Mouse (Mus musculus) A20 (cell line): ENCODE results near the gene Pmpca.

ENCODE experiments used
- DNase-seq: peaks from one replicate; pipeline ENCODE4 v3.0.0-alpha.2; 2011; ENCODE audit warnings: low read depth, low spot score

Gene Pmpca

DNA sequence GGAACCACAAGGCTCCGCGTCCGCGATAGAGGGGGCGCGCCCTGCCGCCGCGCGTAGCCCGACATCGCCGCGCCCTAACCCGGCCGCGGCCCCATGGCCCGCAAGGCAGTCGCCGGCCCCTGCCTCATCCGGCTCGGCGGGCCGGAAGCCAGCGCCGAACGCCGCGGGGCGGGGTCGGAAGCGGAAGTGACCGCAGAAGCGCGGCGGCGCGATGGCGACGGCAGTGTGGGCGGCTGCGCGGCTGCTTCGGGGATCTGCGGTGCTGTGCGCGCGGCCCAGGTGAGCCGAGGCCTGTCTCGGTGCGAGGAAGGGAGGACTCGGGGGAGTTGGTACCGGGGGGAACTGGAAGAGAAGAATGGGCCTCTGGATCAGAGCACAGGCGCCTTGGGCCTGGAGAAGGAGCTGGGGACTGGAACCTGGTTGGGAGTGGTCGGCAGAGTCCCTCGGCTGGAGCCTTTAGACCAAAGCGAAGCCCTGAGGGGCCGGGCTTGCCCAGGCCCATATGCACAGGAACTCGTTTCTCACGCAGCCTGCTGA lies at the start of gene Pmpca, which contains the start of gene Entr1:
Pmpca (plus strand) TSS at position 186 of the 537 bp plus-strand sequence.
Entr1 (minus strand) TSS at position 163 of the 537 bp plus-strand sequence.
- DNase-seq: peak; percentile 88

DNA sequence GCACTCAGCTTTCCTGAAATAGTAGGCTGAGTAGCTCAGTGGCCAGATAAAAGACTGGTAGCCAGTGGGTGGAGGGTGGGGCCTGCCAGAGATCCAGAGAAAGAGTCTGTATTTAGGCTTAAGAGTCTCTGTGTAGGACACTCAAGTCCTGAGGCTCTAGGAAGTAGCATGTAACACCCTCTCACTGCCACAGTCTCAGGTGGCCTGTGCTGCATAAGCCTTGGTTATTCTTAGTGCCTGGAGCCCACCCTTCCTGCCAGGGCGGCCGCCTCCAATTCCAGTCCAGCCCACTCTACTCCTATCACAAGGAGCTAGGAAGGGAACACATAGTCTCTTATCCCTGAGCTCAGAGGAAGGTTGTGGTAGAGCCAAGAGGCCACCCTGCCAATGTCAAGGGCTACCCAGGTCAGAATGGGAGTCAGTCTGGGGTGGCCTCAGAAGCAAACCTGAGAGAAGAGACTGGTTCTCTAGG lies 47.6 kb upstream of the Pmpca start:
- DNase-seq: no peak

DNA sequence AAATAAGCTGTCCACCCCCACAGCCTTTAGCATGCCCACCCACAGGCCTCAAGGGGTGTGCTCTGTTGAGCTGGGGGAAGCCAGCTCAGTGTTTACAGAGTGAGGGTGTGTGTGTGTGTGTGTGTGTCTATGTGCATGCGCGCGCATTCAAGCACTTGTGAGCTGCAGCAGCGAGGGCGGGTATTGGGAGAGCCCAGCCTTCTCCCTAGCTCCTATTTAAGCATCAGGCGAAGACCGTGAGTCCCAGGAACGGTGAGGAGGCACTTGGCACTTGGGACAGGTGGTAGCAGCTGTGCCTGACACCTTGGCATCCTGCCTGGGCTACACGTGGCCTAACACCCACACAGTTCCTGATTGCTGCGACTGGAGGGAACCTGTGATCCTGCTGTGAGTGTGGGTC lies 47.1 kb upstream of the Pmpca start:
- no peak for DNase-seq

DNA sequence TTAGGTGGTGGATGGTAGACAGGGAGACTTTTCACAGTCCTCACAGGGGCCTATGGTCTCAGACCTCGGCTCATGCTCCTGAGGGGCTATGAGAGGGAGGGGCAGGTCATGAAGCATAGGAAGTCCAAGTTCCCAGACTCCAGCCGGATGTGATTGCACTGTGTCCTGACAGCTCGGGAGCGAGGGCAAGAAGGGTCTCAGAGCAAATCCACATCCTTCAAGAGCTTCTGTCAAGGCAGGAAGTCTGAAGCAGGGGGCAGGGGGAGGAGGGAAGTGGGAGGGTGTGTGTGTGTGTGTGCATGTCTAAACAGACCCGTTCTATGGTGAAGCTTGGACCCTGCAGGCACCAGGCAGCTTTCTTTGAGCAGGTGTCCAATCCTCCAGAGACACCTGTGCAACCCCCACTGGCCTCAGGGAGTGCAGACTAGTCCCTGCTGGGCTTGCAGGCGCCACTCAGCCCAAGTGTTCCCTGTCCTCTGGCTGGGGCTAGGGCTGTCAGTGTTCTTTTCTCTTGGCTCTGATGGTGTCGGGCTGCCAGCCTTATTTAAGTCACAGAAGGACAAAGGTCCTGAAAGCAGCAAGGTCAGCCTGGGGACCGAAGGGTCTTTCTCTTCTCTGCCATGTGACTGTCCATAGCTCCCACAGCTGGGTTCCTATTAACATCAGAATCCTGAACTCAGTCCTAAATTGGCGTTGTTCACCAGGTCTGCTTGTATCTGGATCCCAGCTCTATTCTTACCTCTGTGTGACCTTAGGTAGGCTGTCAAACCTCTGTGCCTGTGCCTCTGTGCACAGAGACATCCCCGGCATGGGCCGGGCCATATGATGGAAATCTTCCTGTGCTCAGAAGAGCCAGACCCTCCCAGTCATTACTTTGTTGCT lies 46.3 kb upstream of the Pmpca start:
- DNase-seq: no peak

DNA sequence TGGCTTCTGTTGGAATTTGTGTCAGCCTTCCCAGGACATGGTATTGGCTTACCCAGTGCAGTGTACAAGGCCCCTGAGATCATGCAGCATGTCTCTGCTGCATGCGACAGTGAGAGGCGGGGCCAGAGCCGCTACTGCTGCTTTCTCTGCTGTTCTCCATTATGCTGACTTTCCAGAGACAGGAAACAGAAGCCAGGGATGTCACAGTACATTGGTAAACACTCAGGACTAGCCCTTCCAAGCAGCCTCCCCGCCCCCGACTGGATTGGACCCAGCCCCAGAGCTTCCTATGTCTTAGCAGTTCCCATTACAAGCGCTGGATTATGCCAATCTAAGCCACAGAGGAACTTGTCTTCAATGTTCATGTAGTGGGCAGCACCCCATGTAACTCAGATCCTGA lies 40.9 kb upstream of the Pmpca start:
- DNase-seq: no peak

DNA sequence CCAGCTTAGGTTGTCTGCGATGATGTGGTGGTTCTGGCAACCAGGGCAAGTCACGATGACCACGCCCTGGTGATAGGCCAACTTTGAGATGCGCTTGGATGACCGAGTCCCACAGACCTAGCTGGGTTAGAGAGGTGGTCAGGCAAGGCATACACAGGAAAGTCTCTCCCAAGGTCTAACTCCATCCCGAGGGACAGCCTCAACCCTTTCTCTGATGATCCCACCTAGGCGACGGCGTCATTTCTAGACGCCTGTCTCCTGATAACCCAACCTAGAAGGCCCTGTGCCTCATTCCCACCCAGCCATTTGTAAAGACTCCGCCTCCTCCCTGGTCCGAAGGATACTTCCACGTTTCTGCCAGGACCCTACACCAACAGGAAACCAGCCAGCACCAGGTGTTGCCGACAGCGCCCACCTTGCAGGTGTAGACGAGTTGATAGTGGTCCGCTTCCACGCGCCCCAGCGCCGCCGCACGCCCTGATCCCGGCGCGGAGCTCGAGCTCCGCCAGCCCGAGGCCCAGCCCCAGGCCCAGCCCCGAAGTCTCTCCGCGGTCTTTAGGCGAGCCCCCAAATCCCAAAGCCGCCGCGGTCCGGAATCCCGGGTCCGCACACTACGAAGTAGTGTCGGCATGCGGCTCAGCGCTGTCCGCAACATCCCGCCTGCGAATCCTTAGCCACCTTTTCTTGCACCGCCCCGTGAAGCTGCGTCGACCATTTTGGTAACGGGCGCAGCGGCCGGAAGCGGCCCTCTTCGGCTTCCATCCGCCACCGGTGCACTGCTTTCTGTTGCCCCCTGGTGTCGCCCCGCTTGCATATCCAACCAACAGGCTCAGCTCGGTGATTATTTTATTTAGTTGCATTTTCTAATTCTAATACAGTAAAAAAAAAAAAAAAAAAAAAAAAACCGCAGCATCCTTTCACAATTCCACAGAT lies 37.5 kb upstream of the Pmpca start, which contains the start of gene Dnlz:
Dnlz (minus strand) TSS at position 753 of the 933 bp plus-strand sequence.
- peak; percentile 94 for DNase-seq

DNA sequence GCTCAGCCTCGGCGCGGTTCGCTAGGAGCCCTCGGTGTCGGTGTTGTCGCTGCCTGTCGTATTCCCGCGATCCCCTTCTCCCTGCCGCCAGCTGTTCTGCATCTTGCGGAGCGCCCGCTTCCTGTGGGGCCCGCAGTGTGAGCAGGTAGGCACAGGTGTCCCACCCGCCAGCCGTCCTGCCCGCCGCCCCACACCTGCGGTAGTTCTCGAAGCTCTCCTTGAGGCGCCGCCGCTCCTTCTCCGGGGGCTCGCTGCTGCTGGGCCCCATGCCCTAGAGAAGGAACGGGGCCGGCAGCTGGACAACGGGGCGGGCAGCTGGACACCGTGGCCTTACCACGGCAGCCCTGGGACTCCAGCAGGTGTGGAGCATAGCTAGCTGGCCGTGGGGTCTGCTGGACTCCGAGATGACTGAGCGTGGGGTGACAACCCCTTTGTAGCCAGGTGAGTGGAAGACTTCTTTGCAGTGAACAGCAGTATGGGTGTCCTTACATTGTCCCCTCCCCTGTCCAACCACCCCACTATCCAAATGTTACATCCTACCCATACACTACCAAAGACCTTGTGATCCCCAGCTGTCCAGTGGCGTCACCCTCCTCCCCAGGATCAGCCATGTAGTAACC lies 36.7 kb upstream of the Pmpca start:
- no peak for DNase-seq

DNA sequence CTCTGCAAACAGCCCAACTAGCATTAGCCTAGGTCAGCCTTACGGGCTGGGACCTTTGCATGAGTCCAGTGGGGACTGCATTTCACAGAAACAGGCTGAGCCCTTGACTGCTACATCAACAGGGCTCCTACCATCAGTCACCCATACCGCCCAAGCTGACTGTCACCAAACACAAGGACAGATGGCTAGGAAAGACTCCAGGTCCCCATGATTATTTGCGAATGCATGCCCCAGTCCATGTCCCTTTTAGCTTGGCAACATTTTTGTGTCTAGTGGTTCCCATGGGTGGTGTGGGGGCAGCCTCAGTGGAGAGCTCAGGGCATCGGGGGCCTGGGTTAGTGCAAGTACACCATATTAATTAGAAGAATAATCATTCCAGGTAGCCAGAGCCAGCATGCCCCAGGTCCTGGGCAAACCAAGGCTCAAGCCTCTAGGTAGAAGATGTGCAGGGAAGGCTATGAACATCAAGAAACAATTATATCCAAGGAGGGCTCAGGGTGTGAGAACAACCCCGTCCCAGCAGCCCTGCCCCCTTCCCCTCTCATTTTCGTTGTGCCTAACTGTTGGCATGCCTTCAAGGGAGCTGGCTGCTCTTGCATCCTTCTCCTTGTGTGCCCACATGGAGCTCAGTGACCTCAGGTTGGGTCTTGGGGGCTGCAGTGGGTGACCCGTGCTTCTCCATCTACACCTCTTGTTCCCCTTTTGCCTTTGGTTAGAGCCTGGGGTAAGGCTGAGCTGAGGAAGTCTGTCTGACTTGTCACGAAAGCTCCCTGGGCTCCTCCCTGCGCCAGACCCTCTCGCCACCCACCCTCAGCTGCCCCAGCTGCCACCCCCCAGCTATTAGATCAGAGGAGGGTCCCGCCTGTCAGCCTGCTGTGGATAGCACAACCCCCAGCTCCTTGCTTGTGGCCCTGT lies 35.8 kb upstream of the Pmpca start:
- no peak for DNase-seq

DNA sequence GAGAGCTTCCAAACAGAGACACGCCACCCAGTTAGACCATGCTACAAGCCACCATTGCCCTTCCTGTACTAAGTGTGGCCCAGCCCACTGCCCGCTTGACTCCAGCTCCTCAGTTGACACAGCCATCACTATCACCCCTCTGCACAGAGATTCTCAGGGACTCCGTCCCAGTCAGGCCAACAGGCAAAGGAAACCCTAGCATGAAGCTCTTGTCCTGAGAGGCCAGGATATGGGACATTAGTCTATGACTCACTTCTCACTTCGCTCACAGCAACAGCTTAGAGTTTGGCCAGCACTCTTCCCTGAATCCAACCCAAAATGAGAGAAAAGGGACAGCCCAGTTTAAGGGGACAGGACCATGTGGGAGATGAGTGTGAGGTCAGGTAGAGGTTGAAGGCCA lies 34.7 kb upstream of the Pmpca start:
- DNase-seq: no peak

DNA sequence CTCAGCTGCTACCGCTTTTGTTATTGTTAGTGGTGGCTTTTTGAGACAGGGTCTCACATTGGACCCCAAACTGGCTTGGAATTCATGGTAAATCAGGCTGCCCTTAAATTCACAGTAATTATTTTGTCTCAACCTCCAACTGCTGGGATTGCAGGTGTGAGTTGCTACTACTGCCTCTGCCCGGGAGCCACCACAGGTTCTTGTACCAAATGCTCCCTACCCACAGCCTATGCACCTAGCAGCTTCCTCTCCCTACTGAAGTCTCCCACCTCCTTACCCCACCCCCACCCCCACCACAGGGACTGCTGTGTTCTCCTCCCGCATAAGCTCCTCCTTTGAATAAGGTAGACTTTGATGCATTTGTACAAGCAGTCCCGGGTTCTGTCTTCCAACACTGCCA lies 32.9 kb upstream of the Pmpca start:
- DNase-seq: no peak

DNA sequence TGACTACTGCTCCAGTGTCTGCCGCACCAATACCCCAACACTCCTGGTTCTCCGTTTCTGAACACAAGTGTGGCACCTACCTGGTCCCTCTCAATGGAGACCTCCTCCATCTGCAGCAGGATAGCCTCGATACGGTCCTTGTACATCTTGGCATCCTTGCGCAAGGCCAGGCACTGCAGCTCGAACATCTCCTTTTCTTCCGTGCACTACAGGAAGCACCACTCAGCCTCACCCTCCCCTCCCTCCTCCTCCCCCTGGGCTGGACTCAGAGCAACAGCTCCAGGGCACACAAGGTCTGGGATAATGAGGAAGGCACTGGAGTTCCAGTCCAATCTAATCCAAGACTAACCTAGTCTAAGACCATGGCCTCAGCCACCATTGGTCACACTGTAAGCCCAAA lies 32.5 kb upstream of the Pmpca start:
- DNase-seq: no peak

DNA sequence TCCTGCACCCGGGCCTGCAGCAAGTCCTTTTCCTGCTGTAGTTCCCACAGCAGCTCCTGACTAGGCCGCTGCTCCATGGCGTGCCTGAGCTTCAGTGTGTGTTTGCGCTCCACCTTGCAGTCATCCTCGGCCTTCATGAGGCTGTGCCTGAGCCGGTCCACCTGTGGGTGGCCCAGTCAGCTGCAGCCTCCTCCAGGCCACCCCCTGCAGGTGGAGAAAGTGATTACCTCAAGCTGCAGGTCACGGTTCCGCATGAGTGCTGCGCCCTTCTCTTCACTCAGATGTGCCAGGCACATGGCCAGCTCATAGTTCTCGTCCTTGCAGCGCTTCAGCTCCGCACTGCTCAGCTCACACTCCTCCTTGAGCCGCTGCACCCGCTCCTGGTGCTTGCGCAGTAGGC lies 31.7 kb upstream of the Pmpca start:
- peak; percentile 64 for DNase-seq

DNA sequence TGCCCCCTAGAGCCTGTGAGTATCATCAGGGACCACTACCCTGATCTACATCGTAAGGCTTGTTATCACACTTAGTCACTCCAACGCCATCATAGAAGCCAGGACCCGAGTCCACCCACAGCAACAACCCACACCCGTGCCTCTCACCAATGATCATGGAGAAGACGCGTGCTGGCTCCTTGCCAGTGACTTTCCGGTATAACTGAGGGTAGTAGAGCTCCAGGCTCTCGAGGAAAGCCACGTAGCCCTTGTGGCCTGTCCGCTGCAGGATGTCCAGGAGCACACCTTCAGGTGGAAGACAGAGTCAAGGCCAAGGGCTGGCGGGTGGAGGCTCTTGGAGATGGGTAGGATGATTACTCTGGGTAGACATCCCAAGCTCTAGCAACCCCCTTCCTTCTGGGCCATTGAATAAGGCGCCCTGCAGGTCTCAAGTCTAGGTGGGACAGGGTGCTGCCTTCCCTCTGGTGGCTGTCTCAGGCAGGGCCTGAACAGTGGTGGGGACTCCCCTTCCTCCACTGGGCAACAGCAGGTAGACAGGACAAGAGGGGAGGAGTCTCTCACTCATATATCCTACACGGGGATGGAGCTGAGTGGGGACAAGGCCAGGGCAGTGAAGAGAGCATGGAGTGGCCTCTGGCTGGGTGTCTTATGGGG lies 30.3 kb upstream of the Pmpca start:
- no peak for DNase-seq

DNA sequence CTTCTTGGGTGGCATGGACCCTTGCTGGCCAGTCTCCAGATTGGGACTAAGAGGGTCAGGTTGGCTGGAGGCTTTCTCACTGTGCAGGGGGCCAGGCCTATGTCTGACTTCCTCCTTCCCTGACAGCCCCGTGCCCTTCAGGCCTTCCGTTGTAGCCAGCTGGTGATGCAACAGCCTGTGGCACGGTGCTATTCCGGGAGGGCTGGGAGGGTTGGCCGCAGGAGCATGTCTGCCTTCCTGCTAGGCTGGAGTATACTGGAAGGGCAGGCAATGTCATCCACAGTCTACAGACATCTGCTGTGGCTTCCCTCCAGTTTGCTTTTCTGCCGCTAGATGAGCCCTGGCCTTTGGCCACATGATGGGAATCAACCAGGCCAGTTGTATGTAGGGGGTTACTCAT lies 29.2 kb upstream of the Pmpca start:
- no peak for DNase-seq

DNA sequence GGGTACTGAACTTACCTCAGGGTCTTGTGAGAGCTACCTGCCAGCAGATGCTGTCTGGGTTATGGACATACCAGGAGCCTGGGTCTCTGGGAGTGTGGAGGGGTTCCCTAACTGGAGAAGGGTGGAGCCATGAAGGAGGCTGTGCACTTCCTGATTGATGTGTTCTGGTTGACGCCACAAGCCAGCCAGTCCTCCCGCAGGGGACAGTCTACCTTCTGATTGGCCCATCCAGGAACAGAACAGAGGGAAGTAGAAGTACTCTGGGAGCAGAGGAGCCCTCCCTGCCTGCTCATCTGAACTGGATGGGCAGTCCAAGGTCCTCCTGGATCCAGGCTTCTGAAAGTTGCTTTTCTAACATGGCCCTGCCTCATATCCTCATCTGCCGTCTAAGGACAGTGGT lies 28.4 kb upstream of the Pmpca start, which contains the start of gene Card9:
Card9 (minus strand) TSS at position 147 of the 400 bp plus-strand sequence.
- no peak for DNase-seq

DNA sequence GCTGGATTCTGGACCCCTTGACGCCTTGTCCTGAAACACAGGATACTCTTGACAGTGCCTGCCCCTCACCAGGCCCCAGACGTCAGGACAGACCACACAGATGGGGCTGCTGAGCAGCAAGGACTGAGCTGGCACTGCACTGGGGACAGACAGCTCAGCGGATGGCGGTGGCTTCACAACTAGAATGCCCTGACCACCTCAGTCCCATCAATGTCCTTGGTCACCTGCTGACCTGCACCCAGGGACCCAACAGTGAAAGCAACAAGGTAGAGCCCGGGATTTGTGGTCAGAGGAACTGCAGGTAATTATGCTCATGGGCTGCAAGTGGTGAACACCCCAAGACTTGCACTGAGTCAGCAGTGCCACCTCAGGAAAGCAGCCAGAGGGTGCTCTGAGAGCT lies 26.1 kb upstream of the Pmpca start:
- no peak for DNase-seq

DNA sequence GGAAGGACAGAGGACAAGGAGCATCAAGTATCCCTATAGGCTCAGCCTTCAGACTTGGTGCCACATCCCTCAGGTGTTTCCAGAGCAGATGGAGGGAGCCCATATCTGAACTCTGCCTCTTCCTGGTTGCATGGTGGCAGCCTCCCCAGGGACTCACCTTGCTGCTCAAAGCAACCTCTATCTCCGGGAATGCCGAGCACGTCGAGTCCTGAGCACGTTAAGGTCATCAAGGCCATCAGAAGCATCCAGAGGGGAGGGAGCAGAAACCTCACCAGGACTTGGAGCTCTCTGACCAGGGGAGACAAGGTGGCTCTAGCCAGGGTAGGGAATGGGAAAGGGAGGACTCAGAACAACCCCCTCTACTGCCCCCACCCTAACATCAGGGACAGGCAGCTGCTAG lies 25.7 kb upstream of the Pmpca start:
- no peak for DNase-seq

DNA sequence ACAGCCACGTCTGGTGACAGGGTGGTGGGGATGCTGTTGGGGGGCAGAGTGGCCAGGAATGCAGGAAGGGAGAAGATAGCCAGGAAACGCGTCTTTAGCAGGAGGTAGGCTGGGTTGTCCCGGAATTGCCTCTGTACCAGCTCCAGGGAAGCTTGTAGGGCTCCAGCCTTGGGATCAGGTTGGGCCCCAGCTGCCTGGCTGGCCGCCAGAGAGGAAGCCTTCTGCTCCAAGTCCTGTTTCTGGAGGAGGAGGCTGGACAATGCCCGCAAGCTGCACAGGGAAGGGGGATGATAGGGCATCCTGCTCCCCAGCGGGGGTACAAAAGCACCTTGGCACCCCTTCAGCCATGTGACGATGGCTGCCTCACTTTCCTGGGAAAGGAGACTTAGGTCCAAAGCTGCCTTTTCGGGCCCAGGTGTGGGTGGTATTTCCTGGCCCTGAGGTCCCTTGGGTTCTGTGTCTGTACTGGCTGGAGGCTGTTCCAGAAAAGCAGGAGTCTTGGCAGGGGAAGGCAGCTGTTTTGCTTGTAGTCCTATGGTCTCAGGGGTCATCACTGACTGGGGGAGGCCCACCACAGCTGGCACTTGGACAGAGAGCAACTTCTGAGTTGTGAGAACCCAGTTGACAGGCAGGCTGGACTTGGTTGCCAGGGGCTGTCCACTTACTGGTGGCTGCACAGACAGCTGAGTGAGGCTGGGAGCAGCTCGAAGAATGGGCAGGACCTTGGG lies 24.2 kb upstream of the Pmpca start:
- no peak for DNase-seq

DNA sequence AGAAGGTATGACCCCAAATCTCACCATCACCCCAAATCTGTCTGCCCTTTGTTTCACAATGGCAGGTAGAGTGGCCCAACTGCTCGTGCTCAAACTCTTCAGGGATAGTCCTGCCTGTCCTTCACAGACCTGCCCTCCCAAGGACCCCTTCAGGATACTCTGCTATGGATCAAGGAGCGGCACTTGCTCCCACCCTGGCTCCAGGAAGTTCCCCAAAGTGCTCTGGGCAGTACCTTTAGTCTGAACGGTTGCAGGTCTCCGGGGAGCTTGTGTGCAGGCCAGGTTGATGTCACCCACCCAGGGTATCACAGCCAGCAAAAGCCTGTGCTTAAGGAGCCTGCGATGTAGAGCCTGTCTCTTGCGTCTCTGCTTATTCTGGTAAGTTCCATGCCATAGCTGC lies 21.2 kb upstream of the Pmpca start:
- DNase-seq: no peak
